Mouse (Mus musculus) hindbrain, embryonic 13.5 days (tissue): ENCODE measurements around the gene Bach1. TPM values are rescaled to one million over a fixed set of nuclear protein-coding genes. Genes with fewer than 3 reads are reported as not detected.

Experiments used
- ATAC-seq: fragments of 200-750 bp; cut with Nextera tagmentation; 2 replicates; pipeline ENCODE4 v1.8.0; 2017; ENCODE audit warnings: moderate TSS enrichment; ENCODE audit not compliant: low FRiP score
- H3K27ac ChIP-seq: fragments of 300-500 bp; sonication (generic); 2 replicates; pipeline ENCODE4 v1.5.1; 2015; ENCODE audit warnings: inconsistent platforms, mild to moderate bottlenecking, moderate library complexity
- H3K27me3 ChIP-seq: fragments of 300-500 bp; sonication (generic); 2 replicates; pipeline ENCODE4 v1.6.1; 2015; ENCODE audit warnings: mild to moderate bottlenecking, inconsistent platforms
- H3K36me3 ChIP-seq: fragments of 300-500 bp; sonication (generic); 2 replicates; pipeline ENCODE4 v1.6.1; 2015; ENCODE audit warnings: mild to moderate bottlenecking, inconsistent platforms
- H3K4me1 ChIP-seq: fragments of 300-500 bp; sonication (generic); replicated peaks from 2 replicates; pipeline ENCODE4 v1.6.1; 2015; ENCODE audit warnings: inconsistent platforms
- H3K4me2 ChIP-seq: fragments of 300-500 bp; sonication (generic); 2 replicates; pipeline ENCODE4 v1.6.1; 2015; ENCODE audit warnings: inconsistent platforms, mild to moderate bottlenecking, moderate library complexity
- H3K4me3 ChIP-seq: fragments of 300-500 bp; sonication (generic); 2 replicates; pipeline ENCODE4 v1.5.1; 2015; ENCODE audit warnings: mild to moderate bottlenecking, inconsistent platforms
- H3K9ac ChIP-seq: fragments of 300-500 bp; sonication (generic); 2 replicates; pipeline ENCODE4 v1.6.1; 2015; ENCODE audit warnings: mild to moderate bottlenecking, inconsistent platforms
- H3K9me3 ChIP-seq: fragments of 300-500 bp; sonication (generic); 2 replicates; pipeline ENCODE4 v1.6.1; 2016; ENCODE audit warnings: inconsistent platforms
- WGBS: fragments of 180-500 bp; shearing (Covaris S2); methylation state at CpG from one replicate; pipeline ENCODE4 v1.1.7; 2015; 5-methylcytosine and 5-hydroxymethylcytosine counted together
- polyA plus RNA-seq: library from polyadenylated mRNA; unstranded; fragments of >200 nt; fragmentation: Nextera tagmentation; extraction: Ambion mirVana; gene quantifications from 2 replicates; pipeline ENCODE4 v1.2.1, GENCODE M21; 2015

Gene Bach1
- polyA plus RNA-seq, 1 experiment from 2014 or later = 26.1 TPM

- no peaks in the 10 kb centered on the region for H3K36me3 ChIP-seq
- no peak for ATAC-seq
- H3K27me3 ChIP-seq = no peaks in the 10 kb centered on the region
- H3K9me3 ChIP-seq = no peaks in the 10 kb centered on the region
- H3K27ac ChIP-seq = no peak overlapping the region
- H3K4me1 ChIP-seq = no peaks in the 10 kb centered on the region
- H3K9ac ChIP-seq = no peak overlapping the region
- 93% methylated on average over 3 of the region's 3 CpGs for WGBS
- H3K4me3 ChIP-seq = no peak overlapping the region
- H3K4me2 ChIP-seq = no peak overlapping the region
Measured at GRCm38 (mm10) chr16:87755915-87756314, 57.2 kb downstream of the Bach1 start.

DNA sequence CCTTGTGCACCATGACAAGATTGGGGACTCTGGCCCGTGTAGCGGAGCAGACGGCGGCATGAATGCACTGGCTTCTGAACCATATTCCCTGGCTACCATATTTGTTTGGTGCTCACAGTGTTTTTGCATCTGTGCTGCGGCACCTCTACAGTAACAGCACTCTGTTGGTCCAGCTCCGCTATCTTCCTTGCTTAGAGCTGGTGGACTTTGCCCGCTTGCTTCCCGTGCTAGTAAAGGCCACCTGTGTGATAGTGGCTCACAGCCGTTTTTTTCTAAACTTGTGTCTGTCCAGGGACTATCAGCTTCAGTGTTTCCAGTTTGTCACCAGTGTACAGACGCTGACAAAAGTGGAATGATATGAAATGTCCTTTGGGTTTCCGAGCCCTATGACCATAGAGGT is 59.3 kb downstream of the Bach1 start:
- H3K9me3 ChIP-seq = no peaks in the 10 kb centered on the region
- H3K36me3 ChIP-seq = no peaks in the 10 kb centered on the region
- H3K4me3 ChIP-seq = no peak overlapping the region
- ATAC-seq = no peak
- H3K4me2 ChIP-seq = no peak overlapping the region
- H3K9ac ChIP-seq = no peak overlapping the region
- H3K27me3 ChIP-seq = no peaks in the 10 kb centered on the region
- WGBS = 95% methylated on average over 11 of the region's 11 CpGs
- H3K4me1 ChIP-seq = no peaks in the 10 kb centered on the region
- H3K27ac ChIP-seq = no peak overlapping the region

GRCm38 (mm10) chr16:87764668-87765109 is 65.9 kb downstream of the Bach1 start:
- Histone ChIP-seq H3K27me3 (no peaks in the 10 kb centered on the region), H3K4me2 (no peak overlapping the region), H3K36me3 (no peaks in the 10 kb centered on the region), H3K9me3 (no peaks in the 10 kb centered on the region), H3K4me1 (no peaks in the 10 kb centered on the region), H3K27ac (no peak overlapping the region), H3K4me3 (no peak overlapping the region), H3K9ac (no peak overlapping the region)
- WGBS = 96% methylated on average over 15 of the region's 15 CpGs
- no peak for ATAC-seq

DNA sequence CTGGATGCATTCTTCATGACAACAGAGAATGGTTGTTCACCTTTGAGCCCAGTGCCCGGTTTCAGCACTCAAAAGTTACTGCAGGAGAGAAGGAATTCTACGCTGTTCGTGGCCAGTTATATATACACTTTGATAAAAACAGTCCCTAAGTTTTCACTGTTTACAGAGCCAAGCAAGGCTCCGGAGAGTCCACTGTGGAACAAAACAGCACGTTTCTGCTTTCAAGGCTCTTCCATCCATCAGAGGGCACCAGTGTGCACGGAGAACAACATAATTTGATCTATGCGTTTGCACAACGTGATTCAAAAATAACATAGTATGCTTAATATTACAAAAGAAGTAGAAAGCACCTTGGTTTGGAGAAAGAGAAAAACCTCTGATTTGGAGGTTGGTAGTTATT is 67.2 kb downstream of the Bach1 start:
- H3K27me3 ChIP-seq = no peaks in the 10 kb centered on the region
- H3K36me3 ChIP-seq = no peaks in the 10 kb centered on the region
- H3K4me2 ChIP-seq = no peak overlapping the region
- no peak overlapping the region for H3K9ac ChIP-seq
- no peak for ATAC-seq
- H3K27ac ChIP-seq = no peak overlapping the region
- WGBS = 75% methylated on average over 8 of the region's 8 CpGs
- no peak overlapping the region for H3K4me3 ChIP-seq
- no peaks in the 10 kb centered on the region for H3K9me3 ChIP-seq
- H3K4me1 ChIP-seq = no peaks in the 10 kb centered on the region

DNA sequence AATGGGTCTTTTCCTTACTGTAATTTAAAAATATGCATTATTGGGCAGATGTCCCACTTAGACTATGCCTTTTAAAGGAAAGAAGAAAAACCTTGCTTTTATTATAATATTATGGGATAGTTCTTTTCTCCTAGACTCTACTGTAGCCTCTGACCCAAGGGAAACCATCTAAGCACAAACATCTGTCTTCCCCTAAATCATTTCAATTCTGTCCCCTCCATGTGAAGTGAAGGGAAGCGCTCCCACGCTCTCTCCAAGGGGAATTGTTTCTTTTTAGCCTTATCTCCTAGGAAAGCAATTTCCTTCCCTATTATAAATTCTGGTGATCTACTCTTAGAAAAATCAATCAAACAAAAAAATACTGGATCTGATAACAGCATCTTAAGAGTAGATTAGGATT is 71.8 kb downstream of the Bach1 start:
- no peaks in the 10 kb centered on the region for H3K9me3 ChIP-seq
- 75% methylated on average over 2 of the region's 2 CpGs for WGBS
- no peak overlapping the region for H3K4me2 ChIP-seq
- no peaks in the 10 kb centered on the region for H3K27me3 ChIP-seq
- no peak overlapping the region for H3K9ac ChIP-seq
- H3K36me3 ChIP-seq = no peaks in the 10 kb centered on the region
- no peak overlapping the region for H3K4me3 ChIP-seq
- no peak for ATAC-seq
- H3K27ac ChIP-seq = no peak overlapping the region
- no peaks in the 10 kb centered on the region for H3K4me1 ChIP-seq

DNA sequence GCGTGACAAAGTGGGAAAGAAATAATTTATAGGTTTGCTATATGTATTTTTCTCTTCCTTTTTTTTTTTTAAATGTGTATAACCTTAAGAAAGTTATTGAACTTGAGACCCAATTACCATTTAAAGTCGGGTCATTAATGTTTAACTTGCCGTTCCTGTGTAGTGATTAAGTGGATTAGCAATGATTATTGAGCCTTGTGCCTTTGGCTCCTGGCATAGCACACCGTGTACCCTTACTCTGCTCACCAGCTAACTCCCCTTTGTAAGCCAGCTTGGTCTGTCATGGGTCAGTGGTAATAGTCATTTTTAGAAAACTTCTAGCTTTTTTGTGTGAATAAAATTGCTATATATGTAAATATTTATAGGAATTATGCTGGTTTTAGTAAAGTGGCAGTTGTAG is 73.2 kb downstream of the Bach1 start:
- H3K4me3 ChIP-seq = no peak overlapping the region
- no peaks in the 10 kb centered on the region for H3K4me1 ChIP-seq
- ATAC-seq = no peak
- H3K4me2 ChIP-seq = no peak overlapping the region
- no peaks in the 10 kb centered on the region for H3K9me3 ChIP-seq
- no peak overlapping the region for H3K27ac ChIP-seq
- H3K36me3 ChIP-seq = no peaks in the 10 kb centered on the region
- H3K27me3 ChIP-seq = no peaks in the 10 kb centered on the region
- H3K9ac ChIP-seq = no peak overlapping the region
- 90% methylated on average over 4 of the region's 4 CpGs for WGBS

- ATAC-seq = no peak
- no peaks in the 10 kb centered on the region for H3K27me3 ChIP-seq
- no peak overlapping the region for H3K4me3 ChIP-seq
- H3K27ac ChIP-seq = no peak overlapping the region
- no peaks in the 10 kb centered on the region for H3K9me3 ChIP-seq
- no peaks in the 10 kb centered on the region for H3K4me1 ChIP-seq
- WGBS = 63% methylated on average over 3 of the region's 3 CpGs
- H3K4me2 ChIP-seq = no peak overlapping the region
- no peak overlapping the region for H3K9ac ChIP-seq
- no peaks in the 10 kb centered on the region for H3K36me3 ChIP-seq
Measured at GRCm38 (mm10) chr16:87774398-87774797, 75.7 kb downstream of the Bach1 start.

GRCm38 (mm10) chr16:87777373-87777772 is 78.6 kb downstream of the Bach1 start:
- Histone ChIP-seq H3K4me2 (no peak overlapping the region), H3K9me3 (no peaks in the 10 kb centered on the region), H3K27ac (no peak overlapping the region), H3K36me3 (no peaks in the 10 kb centered on the region), H3K9ac (no peak overlapping the region), H3K4me3 (no peak overlapping the region), H3K4me1 (no peaks in the 10 kb centered on the region), H3K27me3 (no peaks in the 10 kb centered on the region)
- no peak for ATAC-seq
- 94% methylated on average over 4 of the region's 4 CpGs for WGBS

- no peak overlapping the region for H3K9ac ChIP-seq
- no peak overlapping the region for H3K27ac ChIP-seq
- H3K9me3 ChIP-seq = no peaks in the 10 kb centered on the region
- H3K4me1 ChIP-seq = no peaks in the 10 kb centered on the region
- WGBS = 62% methylated on average over 7 of the region's 7 CpGs
- H3K4me3 ChIP-seq = no peak overlapping the region
- no peaks in the 10 kb centered on the region for H3K27me3 ChIP-seq
- no peak overlapping the region for H3K4me2 ChIP-seq
- ATAC-seq = no peak
- H3K36me3 ChIP-seq = no peaks in the 10 kb centered on the region
Measured at GRCm38 (mm10) chr16:87781637-87782036, 82.9 kb downstream of the Bach1 start.

Other genes with a start within 250 kb of the Bach1 start
- gene Usp16, start 244.2 kb upstream of the Bach1 start, polyA plus RNA-seq = 52.6 and 54.3 TPM in 2 replicates
- gene Cct8, start 203.1 kb upstream of the Bach1 start, polyA plus RNA-seq = 446 and 454 TPM in 2 replicates
- 0.10 TPM in 1 of 2 replicates, not detected in the other for gene Map3k7cl, start 145.6 kb upstream of the Bach1 start, polyA plus RNA-seq